Mouse (Mus musculus) liver, adult (tissue): Measurements from ENCODE around the gene Mtmr3.

ENCODE experiments used
- GATA4 ChIP-seq: IDR thresholded peaks from 2 replicates; pipeline ENCODE4 v1.6.1; 2014; ENCODE audit warnings: mild to moderate bottlenecking, low read length; ENCODE audit not compliant: insufficient replicate concordance

Mtmr3 gene

GRCm38 (mm10) chr11:4611904-4612303 is 17.2 kb upstream of the Mtmr3 start:
- no peak for TF ChIP-seq GATA4

DNA sequence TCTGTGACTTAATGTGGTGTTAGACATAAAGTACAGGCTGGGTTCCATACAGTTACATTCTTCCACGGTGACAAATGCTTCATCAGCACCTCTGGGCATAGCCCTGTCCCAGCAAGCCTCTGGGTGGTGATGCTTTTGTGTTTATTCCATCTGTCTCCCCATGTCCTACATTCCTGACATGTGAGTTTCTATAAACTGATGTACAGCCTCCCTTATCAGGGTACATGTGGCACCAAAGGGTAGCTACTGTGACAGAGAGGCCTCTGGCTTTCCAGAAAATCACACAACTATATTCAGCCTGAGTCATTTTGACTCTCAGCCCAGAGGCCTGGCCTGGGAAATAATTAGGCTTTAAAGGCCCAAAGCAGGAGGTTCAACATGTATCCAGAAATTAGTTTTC is 11.9 kb upstream of the Mtmr3 start:
- no peak for TF ChIP-seq GATA4

DNA sequence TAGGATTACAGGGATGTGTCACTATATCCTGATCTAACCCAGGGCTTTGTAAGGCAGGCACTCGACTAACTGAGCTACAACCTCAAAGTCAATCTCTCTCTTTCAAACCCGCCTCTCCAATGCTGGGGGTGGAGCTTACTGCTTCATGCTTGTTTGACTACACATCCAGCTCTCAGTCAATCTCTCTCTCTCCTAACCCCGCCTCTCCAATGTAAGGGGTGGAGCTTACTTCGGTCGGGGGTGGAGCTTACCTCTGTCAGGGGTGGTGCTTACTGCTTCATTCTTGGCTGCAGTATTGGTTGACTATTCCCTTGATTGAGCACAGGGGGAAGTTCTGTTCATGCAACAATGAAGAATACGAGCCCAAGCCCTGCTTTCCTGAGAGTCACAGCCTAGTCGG is 10.8 kb upstream of the Mtmr3 start:
- TF ChIP-seq GATA4 = no peak

- no peak for TF ChIP-seq GATA4
Measured at GRCm38 (mm10) chr11:4604441-4604840, 9.8 kb upstream of the Mtmr3 start.

DNA sequence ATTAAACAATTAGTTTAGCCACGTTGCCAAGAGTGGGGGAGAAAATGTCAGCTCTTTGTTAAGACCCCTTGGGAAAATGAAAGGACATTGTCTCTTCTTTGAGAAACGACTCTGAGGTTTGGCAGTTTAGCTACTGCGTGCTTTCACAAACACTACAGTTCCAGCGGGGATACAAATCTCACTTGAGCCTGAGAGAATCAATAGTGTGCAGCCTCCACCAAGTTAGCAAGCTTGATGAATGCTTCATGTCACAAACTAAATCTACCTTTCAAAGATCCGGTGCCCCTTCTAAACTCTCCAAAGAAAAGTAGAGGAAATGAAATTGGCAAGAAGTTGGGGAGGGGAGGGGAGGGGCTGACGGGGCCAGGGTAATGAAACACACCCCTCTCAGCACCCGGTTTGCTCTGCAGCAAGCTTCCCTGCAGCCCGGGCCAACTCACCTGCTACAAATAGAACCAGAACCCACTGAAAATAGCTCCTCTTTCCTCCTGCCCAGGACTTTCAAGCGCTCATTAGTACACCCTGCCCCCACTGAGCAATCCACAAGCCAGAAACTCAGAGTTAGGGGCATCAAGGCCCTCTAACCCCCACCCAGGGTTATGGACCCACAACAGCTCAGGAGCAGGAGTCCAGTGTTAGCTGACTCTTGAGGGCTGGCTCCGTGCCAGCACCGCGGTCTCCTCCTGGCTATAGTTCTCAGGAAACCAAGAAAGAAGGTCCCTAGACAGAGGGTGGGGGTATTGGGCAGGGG is 8.2 kb upstream of the Mtmr3 start:
- no peak for TF ChIP-seq GATA4

GRCm38 (mm10) chr11:4601890-4602289 is 7.2 kb upstream of the Mtmr3 start:
- TF ChIP-seq GATA4 = no peak

DNA sequence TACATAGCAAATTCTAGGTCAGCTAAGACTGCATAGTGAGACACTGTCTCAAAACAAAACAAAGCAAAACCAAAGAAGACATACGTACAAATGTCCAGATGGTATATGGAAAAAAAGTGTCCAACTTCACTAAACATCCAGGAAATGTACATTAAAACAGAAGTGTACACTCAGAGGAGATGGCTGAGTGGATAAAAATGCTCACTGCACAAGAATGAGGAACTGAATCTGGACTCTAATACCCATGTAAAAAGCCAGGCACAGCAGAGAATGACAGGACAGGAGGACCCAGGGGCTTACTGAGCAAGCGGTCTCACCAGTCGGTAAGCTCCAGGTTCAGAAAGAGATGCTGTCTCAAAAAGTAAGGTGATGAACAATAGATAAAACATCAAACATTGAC is 5.3 kb upstream of the Mtmr3 start:
- no peak for TF ChIP-seq GATA4

DNA sequence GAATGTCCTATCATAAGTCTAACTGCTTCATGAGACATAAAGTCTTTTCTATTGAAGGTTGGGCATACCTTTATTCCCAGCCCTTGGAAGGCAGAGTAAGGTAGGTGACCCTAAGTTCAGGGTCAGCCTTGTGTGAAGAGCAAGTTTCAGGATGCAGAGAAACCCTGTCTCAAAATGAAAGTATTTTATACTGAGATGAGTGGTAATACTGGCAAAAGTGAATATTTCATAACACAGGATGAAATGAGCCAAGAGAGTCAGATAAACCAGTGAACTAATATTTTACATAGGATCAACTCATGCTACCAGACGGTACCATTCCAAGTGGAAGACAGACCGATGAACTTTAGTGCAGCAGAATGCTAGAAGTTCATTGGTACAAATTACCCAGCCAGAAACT is 3.7 kb upstream of the Mtmr3 start:
- TF ChIP-seq GATA4 = no peak

- TF ChIP-seq GATA4 = no peak
Measured at GRCm38 (mm10) chr11:4593849-4594607, 635 bp downstream of the Mtmr3 start.

DNA sequence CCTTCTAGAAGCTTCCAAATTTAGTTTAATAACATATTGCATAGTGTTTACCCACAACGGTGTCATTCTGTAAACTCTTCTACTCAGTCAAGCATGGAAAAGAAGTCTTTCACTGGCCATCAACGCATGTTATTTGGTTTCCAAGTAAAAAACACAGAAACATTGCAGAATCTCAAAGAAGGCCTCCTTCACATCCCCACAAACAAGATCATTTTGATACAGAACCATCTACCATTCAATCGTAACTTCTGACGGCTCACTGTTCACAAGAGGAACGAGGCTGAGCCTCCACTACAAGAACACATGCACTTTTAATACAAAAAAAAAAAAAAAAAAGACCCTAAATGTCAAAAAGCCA is 1.2 kb downstream of the Mtmr3 start:
- TF ChIP-seq GATA4 = no peak

GRCm38 (mm10) chr11:4591811-4592210 is 2.9 kb downstream of the Mtmr3 start:
- TF ChIP-seq GATA4 = no peak

GRCm38 (mm10) chr11:4578682-4579081 is 16.0 kb downstream of the Mtmr3 start:
- no peak for TF ChIP-seq GATA4

DNA sequence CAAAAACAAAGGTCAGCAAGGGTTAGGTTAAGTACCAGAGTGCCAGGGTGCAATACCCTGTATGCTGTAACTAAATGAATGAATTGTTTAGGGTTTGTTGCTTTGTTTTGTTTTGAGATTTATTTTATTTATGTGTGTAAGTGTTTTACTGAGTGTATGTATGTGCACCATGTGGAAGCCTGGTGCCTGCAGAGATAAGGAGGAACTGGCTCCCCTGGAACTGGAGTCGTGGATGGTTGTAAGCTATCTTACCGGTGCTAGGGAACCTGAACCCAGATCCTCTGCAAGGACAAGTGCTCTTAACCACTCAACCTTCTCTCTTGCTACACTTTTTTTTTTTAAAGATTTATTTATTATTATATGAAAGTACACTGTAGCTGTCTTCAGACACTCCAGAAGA is 17.6 kb downstream of the Mtmr3 start:
- TF ChIP-seq GATA4 = no peak

- no peak for TF ChIP-seq GATA4
Measured at GRCm38 (mm10) chr11:4571491-4571901, 23.2 kb downstream of the Mtmr3 start.

DNA sequence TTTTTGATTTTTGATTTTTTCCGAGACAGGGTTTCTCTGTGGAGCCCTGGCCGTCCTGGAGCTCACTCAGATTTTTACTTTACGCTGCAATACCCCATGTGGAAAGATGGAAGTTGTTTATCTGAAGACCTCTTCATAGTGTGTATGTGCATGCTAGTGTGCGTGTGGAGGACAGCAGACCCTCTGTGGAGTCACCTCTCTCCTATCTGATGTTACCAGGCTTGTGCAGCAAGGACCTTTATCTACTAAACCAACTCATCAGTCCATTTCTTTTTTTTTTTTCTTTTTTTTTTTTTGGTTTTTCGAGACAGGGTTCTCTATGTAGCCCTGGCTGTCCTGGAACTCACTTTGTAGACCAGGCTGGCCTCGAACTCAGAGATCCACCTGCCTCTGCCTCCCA is 28.3 kb downstream of the Mtmr3 start:
- TF ChIP-seq GATA4 = no peak

- TF ChIP-seq GATA4 = no peak
Measured at GRCm38 (mm10) chr11:4565545-4565944, 29.1 kb downstream of the Mtmr3 start.
